Mouse (Mus musculus): ENCODE data around the gene Naa16. TPM values are rescaled to one million over a fixed set of nuclear protein-coding genes. Genes with fewer than 3 reads are reported as not detected.

Gene Naa16
- polyA plus RNA-seq, 1 experiment = 6.3 TPM

- no peak overlapping the region for H3K4me3 ChIP-seq (ENCODE audit: insufficient read depth, low read length)
- no peak overlapping the region for H3K27ac ChIP-seq (ENCODE audit: insufficient read depth, low read length)
- TF ChIP-seq CTCF (IDR thresholded peaks at IDR 0.05; ENCODE audit: extremely low read depth, insufficient read depth, low read length) (no peak), POLR2A (IDR thresholded peaks at IDR 0.05; ENCODE audit: extremely low read depth, insufficient read depth, low read length) (no peak)
- H3K4me1 ChIP-seq (ENCODE audit: control insufficient read depth, insufficient read depth, low read length) = peaks cover 2% of the 10 kb centered on the region; the same call in 1 of the 2 replicates
These were observed 87.4 kb downstream of the Naa16 start for GRCm38 (mm10) chr14:79303150-79303549.

GRCm38 (mm10) chr14:79301466-79301875 lies 89.1 kb downstream of the Naa16 start, which contains the start of gene Rgcc:
Gene Rgcc, minus strand, starts transcription at chr14:79301645.
- H3K27ac ChIP-seq (ENCODE audit: insufficient read depth, low read length) = peak within 1 kb of the TSS; percentile 27
- TF ChIP-seq POLR2A (IDR thresholded peaks at IDR 0.05; ENCODE audit: extremely low read depth, insufficient read depth, low read length) (peak; percentile 91), CTCF (IDR thresholded peaks at IDR 0.05; ENCODE audit: extremely low read depth, insufficient read depth, low read length) (peak; percentile 66)
- peaks cover 2% of the 10 kb centered on the region; the same call in 1 of the 2 replicates for H3K4me1 ChIP-seq (ENCODE audit: control insufficient read depth, insufficient read depth, low read length)
- peak within 1 kb of the TSS; percentile 65 for H3K4me3 ChIP-seq (ENCODE audit: insufficient read depth, low read length)

- peaks cover 2% of the 10 kb centered on the region; the same call in 1 of the 2 replicates for H3K4me1 ChIP-seq (ENCODE audit: control insufficient read depth, insufficient read depth, low read length)
- TF ChIP-seq POLR2A (IDR thresholded peaks at IDR 0.05; ENCODE audit: extremely low read depth, insufficient read depth, low read length) (no peak), CTCF (IDR thresholded peaks at IDR 0.05; ENCODE audit: extremely low read depth, insufficient read depth, low read length) (no peak)
- peak overlapping the region; percentile 65 for H3K4me3 ChIP-seq (ENCODE audit: insufficient read depth, low read length)
- peak overlapping the region; percentile 27 for H3K27ac ChIP-seq (ENCODE audit: insufficient read depth, low read length)
These were observed 89.8 kb downstream of the Naa16 start for GRCm38 (mm10) chr14:79300641-79301350.

- Histone ChIP-seq H3K4me3 (ENCODE audit: insufficient read depth, low read length) (peak overlapping the region; percentile 65), H3K4me1 (ENCODE audit: control insufficient read depth, insufficient read depth, low read length) (peaks cover 2% of the 10 kb centered on the region; the same call in 1 of the 2 replicates), H3K27ac (ENCODE audit: insufficient read depth, low read length) (no peak overlapping the region)
- TF ChIP-seq CTCF (IDR thresholded peaks at IDR 0.05; ENCODE audit: extremely low read depth, insufficient read depth, low read length) = no peak
- no peak for TF ChIP-seq POLR2A (IDR thresholded peaks at IDR 0.05; ENCODE audit: extremely low read depth, insufficient read depth, low read length)
These were observed 90.8 kb downstream of the Naa16 start for GRCm38 (mm10) chr14:79299796-79300195.

- peaks cover 2% of the 10 kb centered on the region; the same call in 1 of the 2 replicates for H3K4me1 ChIP-seq (ENCODE audit: control insufficient read depth, insufficient read depth, low read length)
- H3K4me3 ChIP-seq (ENCODE audit: insufficient read depth, low read length) = peak overlapping the region; percentile 4
- H3K27ac ChIP-seq (ENCODE audit: insufficient read depth, low read length) = no peak overlapping the region
- no peak for TF ChIP-seq POLR2A (IDR thresholded peaks at IDR 0.05; ENCODE audit: extremely low read depth, insufficient read depth, low read length)
- TF ChIP-seq CTCF (IDR thresholded peaks at IDR 0.05; ENCODE audit: extremely low read depth, insufficient read depth, low read length) = no peak
These were observed 91.3 kb downstream of the Naa16 start for GRCm38 (mm10) chr14:79299230-79299629.

GRCm38 (mm10) chr14:79298314-79298992 lies 92.1 kb downstream of the Naa16 start:
- Histone ChIP-seq H3K4me1 (ENCODE audit: control insufficient read depth, insufficient read depth, low read length) (peaks cover 2% of the 10 kb centered on the region; the same call in 1 of the 2 replicates), H3K4me3 (ENCODE audit: insufficient read depth, low read length) (0 out of 2 replicates have a peak overlapping the region, but pooled peaks have one; percentile 4), H3K27ac (ENCODE audit: insufficient read depth, low read length) (0 out of 2 replicates have a peak overlapping the region, but pooled peaks have one; percentile 42)
- TF ChIP-seq POLR2A (IDR thresholded peaks at IDR 0.05; ENCODE audit: extremely low read depth, insufficient read depth, low read length) (no peak), CTCF (IDR thresholded peaks at IDR 0.05; ENCODE audit: extremely low read depth, insufficient read depth, low read length) (no peak)

GRCm38 (mm10) chr14:79296836-79297235 lies 93.7 kb downstream of the Naa16 start:
- H3K27ac ChIP-seq (ENCODE audit: insufficient read depth, low read length) = no peak overlapping the region
- H3K4me3 ChIP-seq (ENCODE audit: insufficient read depth, low read length) = no peak overlapping the region
- no peak for TF ChIP-seq POLR2A (IDR thresholded peaks at IDR 0.05; ENCODE audit: extremely low read depth, insufficient read depth, low read length)
- TF ChIP-seq CTCF (IDR thresholded peaks at IDR 0.05; ENCODE audit: extremely low read depth, insufficient read depth, low read length) = no peak
- peaks cover 5% of the 10 kb centered on the region; the same call in 1 of the 2 replicates for H3K4me1 ChIP-seq (ENCODE audit: control insufficient read depth, insufficient read depth, low read length)

- H3K27ac ChIP-seq (ENCODE audit: insufficient read depth, low read length) = no peak overlapping the region
- H3K4me3 ChIP-seq (ENCODE audit: insufficient read depth, low read length) = no peak overlapping the region
- TF ChIP-seq POLR2A (IDR thresholded peaks at IDR 0.05; ENCODE audit: extremely low read depth, insufficient read depth, low read length) = no peak
- no peak for TF ChIP-seq CTCF (IDR thresholded peaks at IDR 0.05; ENCODE audit: extremely low read depth, insufficient read depth, low read length)
- peaks cover 5% of the 10 kb centered on the region; the same call in 1 of the 2 replicates for H3K4me1 ChIP-seq (ENCODE audit: control insufficient read depth, insufficient read depth, low read length)
These were observed 94.4 kb downstream of the Naa16 start for GRCm38 (mm10) chr14:79296201-79296600.

- H3K4me3 ChIP-seq (ENCODE audit: insufficient read depth, low read length) = no peak overlapping the region
- TF ChIP-seq POLR2A (IDR thresholded peaks at IDR 0.05; ENCODE audit: extremely low read depth, insufficient read depth, low read length) = no peak
- TF ChIP-seq CTCF (IDR thresholded peaks at IDR 0.05; ENCODE audit: extremely low read depth, insufficient read depth, low read length) = no peak
- peaks cover 5% of the 10 kb centered on the region; the same call in 1 of the 2 replicates for H3K4me1 ChIP-seq (ENCODE audit: control insufficient read depth, insufficient read depth, low read length)
- no peak overlapping the region for H3K27ac ChIP-seq (ENCODE audit: insufficient read depth, low read length)
These were observed 95.0 kb downstream of the Naa16 start for GRCm38 (mm10) chr14:79295579-79295978.
